Mouse (Mus musculus) heart, postnatal 0 days (tissue): ENCODE measurements at regions not wholly inside any gene's neighbourhood (a gene's known extent, or its start where the extent isn't known, plus 50 kb on each side); places are given as distances from the start of the nearest gene placed in this dataset.

Experiments
- CTCF ChIP-seq: IDR thresholded peaks from 2 replicates; pipeline ENCODE4 v1.5.1; 2016; ENCODE audit warnings: antibody characterized with exemption, control low read depth, low read depth
- EP300 ChIP-seq: IDR thresholded peaks from 2 replicates; pipeline ENCODE4 v1.6.1; 2016; ENCODE audit warnings: antibody characterized with exemption, low read depth

DNA sequence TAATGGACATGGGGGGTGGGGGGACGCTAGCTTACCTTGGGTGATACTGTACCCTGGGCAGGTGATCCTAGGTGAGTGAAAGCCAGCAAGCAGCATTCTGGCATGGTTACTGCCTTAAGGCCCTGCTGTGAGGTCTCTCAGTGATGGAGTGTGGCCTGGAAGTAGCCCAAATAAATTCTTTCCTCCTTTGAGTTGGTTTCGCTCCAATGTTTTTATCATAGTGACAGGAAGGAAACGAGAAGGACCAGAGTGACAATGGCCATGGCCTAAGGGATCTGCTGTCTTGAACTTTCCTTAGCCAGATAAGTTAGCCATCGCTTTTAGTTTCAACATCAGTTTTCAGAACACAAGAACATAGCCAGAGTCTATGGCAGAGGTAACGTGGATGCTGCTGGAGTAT, 282.7 kb downstream of the Cxcl12 start:
- TF ChIP-seq CTCF, result no peak
- no peak for TF ChIP-seq EP300
